Mouse (Mus musculus) lung, embryonic 16.5 days (tissue): ENCODE measurements around the gene Hmbs. TPM values are rescaled to one million over a fixed set of nuclear protein-coding genes. Genes with fewer than 3 reads are reported as not detected.

Experiments used
- ATAC-seq: fragments of 200-750 bp; cut with Nextera tagmentation; 2 replicates; pipeline ENCODE4 v1.8.0; 2017; ENCODE audit warnings: low read depth, mild to moderate bottlenecking, moderate library complexity
- H3K27ac ChIP-seq: fragments of 300-500 bp; sonication (generic); 2 replicates; pipeline ENCODE4 v1.5.1; 2014; ENCODE audit warnings: mild to moderate bottlenecking, control low read depth, low read length
- H3K27me3 ChIP-seq: fragments of 300-500 bp; sonication (generic); 2 replicates; pipeline ENCODE4 v1.6.1; 2014; ENCODE audit warnings: low read depth, low read length, mixed read lengths; ENCODE audit not compliant: control insufficient read depth, insufficient read depth
- H3K36me3 ChIP-seq: fragments of 300-500 bp; sonication (generic); 2 replicates; pipeline ENCODE4 v1.6.1; 2014; ENCODE audit warnings: low read length; ENCODE audit not compliant: control insufficient read depth, insufficient read depth
- H3K4me1 ChIP-seq: fragments of 300-500 bp; sonication (generic); replicated peaks from 2 replicates; pipeline ENCODE4 v1.6.1; 2014; ENCODE audit warnings: low read length, mixed read lengths; ENCODE audit not compliant: control insufficient read depth, insufficient read depth
- H3K4me2 ChIP-seq: fragments of 300-500 bp; sonication (generic); 2 replicates; pipeline ENCODE4 v1.6.1; 2014; ENCODE audit warnings: low read depth, low read length, control low read depth
- H3K4me3 ChIP-seq: fragments of 300-500 bp; sonication (generic); 2 replicates; pipeline ENCODE4 v1.5.1; 2014; ENCODE audit warnings: mild to moderate bottlenecking, low read length, control low read depth
- H3K9ac ChIP-seq: fragments of 300-500 bp; sonication (generic); 2 replicates; pipeline ENCODE4 v1.6.1; 2014; ENCODE audit warnings: low read length, control low read depth
- H3K9me3 ChIP-seq: fragments of 300-500 bp; sonication (generic); 2 replicates; pipeline ENCODE4 v1.6.1; 2016; ENCODE audit warnings: low read length; ENCODE audit not compliant: control insufficient read depth
- WGBS: fragments of 180-500 bp; shearing (Covaris S2); extraction: QIAGEN DNeasy Blood & Tissue Kit; methylation state at CpG from one replicate; pipeline ENCODE4 v1.1.7; 2014; 5-methylcytosine and 5-hydroxymethylcytosine counted together
- polyA plus RNA-seq: library from polyadenylated mRNA; unstranded; fragments of >200 nt; fragmentation: Nextera tagmentation; extraction: Ambion mirVana; gene quantifications from 2 replicates; pipeline ENCODE4 v1.2.1, GENCODE M21; 2015

The Hmbs gene
- polyA plus RNA-seq, 1 experiment from 2014 or later: 110 TPM

DNA sequence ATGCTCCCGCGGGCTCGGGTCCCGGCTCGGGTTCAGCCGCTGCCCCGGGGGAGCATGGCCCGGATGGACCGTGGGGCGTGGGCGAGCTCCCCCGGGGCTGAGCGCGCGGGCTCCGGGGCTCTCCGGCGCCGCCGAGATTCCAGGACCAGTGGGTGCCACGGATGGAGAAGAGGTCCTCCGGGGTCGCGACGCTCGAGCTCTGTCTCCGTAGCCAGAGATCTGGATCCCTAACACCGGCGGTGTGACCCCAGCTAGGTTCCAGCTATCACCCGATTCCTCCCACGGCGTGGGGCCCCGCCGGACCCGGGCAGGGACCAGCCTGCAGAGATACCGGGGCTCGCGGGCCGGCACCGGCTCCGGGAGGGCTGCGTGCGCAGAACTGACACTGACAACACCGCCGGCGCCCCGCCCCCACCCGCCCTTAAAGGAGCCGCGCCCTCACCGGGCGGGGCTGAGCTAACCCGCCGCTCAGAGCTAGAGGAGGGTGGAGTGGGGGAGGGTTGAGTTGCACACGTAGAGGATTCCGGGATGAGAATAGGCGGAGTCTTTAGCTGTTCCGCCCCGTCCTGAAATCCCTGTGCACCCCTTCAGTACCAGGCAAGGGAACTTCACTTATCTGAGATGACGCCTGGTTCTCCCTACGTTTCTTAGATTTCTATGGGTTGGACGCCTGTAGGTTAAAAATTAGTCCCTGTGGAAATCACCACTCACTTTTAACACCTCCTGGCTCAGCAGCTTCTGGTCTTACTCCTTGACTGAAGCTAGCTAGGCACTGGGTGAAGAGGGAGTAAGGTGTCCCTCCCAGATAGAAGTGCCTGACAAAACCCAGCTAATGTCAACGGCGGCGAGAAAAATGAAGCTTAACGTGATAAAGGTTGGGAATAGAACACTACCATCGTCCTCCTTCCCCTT lies 23.9 kb downstream of the Hmbs start, which contains the start of gene C2cd2l:
Gene C2cd2l (minus strand): TSS at position 399 of the 912 bp plus-strand sequence.
- peak; percentile 99 for ATAC-seq
- under 1% methylated on average over 62 of the region's 67 CpGs for WGBS

GRCm38 (mm10) chr9:44319105-44319886 lies 24.7 kb downstream of the Hmbs start:
- Histone ChIP-seq H3K36me3 (0 out of 2 replicates have a peak, but pooled peaks cover 4% of the 10 kb centered on the region), H3K27me3 (no peaks in the 10 kb centered on the region), H3K9ac (peak overlapping the region; percentile 87), H3K4me2 (peak overlapping the region; percentile 63), H3K4me1 (peaks cover 20% of the 10 kb centered on the region), H3K27ac (peak overlapping the region; percentile 40), H3K4me3 (peak overlapping the region; percentile 90), H3K9me3 (no peaks in the 10 kb centered on the region)
- 3% methylated on average over 37 of the region's 37 CpGs for WGBS
- ATAC-seq: no peak; the same call in 1 of the 2 replicates

More for the DNA sequence above, 23.9 kb downstream of the Hmbs start, which contains the start of gene C2cd2l:
- H3K27me3 ChIP-seq: no peaks in the 10 kb centered on the region
- H3K4me1 ChIP-seq: peaks cover 20% of the 10 kb centered on the region
- peak within 1 kb of the TSS; percentile 73 for H3K27ac ChIP-seq
- peak within 1 kb of the TSS; percentile 63 for H3K4me2 ChIP-seq
- 0 out of 2 replicates have a peak, but pooled peaks cover 4% of the 10 kb centered on the region for H3K36me3 ChIP-seq
- H3K9me3 ChIP-seq: no peaks in the 10 kb centered on the region
- H3K9ac ChIP-seq: peak within 1 kb of the TSS; percentile 87
- peak within 1 kb of the TSS; percentile 90 for H3K4me3 ChIP-seq

DNA sequence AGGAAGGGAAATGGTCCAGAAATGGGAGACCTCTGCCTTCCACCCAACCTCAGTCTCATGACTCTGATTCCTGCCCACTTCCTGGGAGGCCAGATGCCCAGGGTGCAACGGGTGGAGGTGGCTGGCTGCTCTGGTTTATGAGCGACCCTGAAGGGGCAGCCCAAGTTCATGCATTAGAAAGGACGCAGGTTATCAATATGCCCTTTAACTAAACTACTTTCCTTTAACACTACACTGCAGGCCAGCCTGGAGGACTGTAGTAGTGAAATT lies 25.3 kb downstream of the Hmbs start:
- 31% methylated on average over 3 of the region's 3 CpGs for WGBS
- peak overlapping the region; percentile 63 for H3K4me2 ChIP-seq
- ATAC-seq: no peak
- peaks cover 7% of the 10 kb centered on the region; the same call in 1 of the 2 replicates for H3K36me3 ChIP-seq
- no peaks in the 10 kb centered on the region for H3K27me3 ChIP-seq
- H3K9me3 ChIP-seq: no peaks in the 10 kb centered on the region
- peak overlapping the region; percentile 87; the same call in 1 of the 2 replicates for H3K9ac ChIP-seq
- peaks cover 20% of the 10 kb centered on the region for H3K4me1 ChIP-seq
- H3K27ac ChIP-seq: no peak overlapping the region
- peak overlapping the region; percentile 90 for H3K4me3 ChIP-seq

DNA sequence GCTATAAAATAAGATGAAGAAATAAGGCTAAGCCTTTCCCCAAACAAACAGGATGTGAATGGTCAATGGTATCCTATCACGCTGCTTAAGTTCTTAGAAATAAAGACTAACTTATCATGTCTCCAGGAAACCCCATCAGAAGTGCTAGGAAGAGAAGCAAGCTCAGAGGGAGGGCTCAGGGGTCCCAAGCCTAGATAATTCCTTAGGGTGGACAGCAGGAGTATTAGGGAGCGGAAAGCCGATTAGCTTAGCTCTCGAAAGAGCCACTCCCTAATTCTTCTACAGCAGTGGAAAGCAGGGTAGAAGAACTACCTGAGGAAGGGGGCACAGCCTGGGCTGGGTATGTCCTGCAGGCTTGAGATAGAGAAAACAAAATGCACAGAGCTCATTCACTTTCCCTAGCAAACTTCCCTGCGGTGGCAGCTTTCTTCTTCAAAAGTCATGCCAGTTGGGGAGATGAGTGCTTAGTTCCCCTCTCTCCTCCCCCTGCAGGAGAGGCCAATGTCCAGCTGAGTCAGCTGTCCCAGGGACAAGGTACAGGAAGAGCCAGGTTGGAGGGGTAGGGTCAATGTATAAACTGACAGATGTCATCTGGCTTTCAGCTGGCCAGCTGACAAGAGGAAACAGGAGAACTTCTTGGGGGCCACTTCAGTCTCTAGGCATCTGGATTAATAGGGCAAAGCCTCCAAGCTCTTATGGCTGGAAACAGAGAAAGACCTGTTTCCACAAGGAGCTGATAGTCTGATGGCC lies 25.8 kb downstream of the Hmbs start:
- H3K27ac ChIP-seq: no peak overlapping the region
- H3K4me2 ChIP-seq: peak overlapping the region; percentile 63
- H3K27me3 ChIP-seq: no peaks in the 10 kb centered on the region
- WGBS: 59% methylated on average over 5 of the region's 5 CpGs
- no peak for ATAC-seq
- peaks cover 8% of the 10 kb centered on the region; the same call in 1 of the 2 replicates for H3K36me3 ChIP-seq
- peak overlapping the region; percentile 87; the same call in 1 of the 2 replicates for H3K9ac ChIP-seq
- H3K9me3 ChIP-seq: no peaks in the 10 kb centered on the region
- H3K4me3 ChIP-seq: peak overlapping the region; percentile 90; the same call in 1 of the 2 replicates
- H3K4me1 ChIP-seq: peaks cover 20% of the 10 kb centered on the region

- H3K4me2 ChIP-seq: no peak overlapping the region; the same call in 1 of the 2 replicates
- 64% methylated on average over 4 of the region's 4 CpGs for WGBS
- no peaks in the 10 kb centered on the region for H3K9me3 ChIP-seq
- no peaks in the 10 kb centered on the region for H3K27me3 ChIP-seq
- peaks cover 11% of the 10 kb centered on the region; the same call in 1 of the 2 replicates for H3K36me3 ChIP-seq
- no peak for ATAC-seq
- peaks cover 20% of the 10 kb centered on the region for H3K4me1 ChIP-seq
- H3K4me3 ChIP-seq: no peak overlapping the region
- no peak overlapping the region for H3K9ac ChIP-seq
- H3K27ac ChIP-seq: no peak overlapping the region
Observed at GRCm38 (mm10) chr9:44317452-44317851, 26.6 kb downstream of the Hmbs start.

- WGBS: 95% methylated on average over 18 of the region's 18 CpGs
- Histone ChIP-seq H3K27ac (no peak overlapping the region), H3K4me2 (no peak overlapping the region), H3K36me3 (peaks cover 11% of the 10 kb centered on the region; the same call in 1 of the 2 replicates), H3K4me1 (peaks cover 17% of the 10 kb centered on the region), H3K4me3 (no peak overlapping the region), H3K9me3 (no peaks in the 10 kb centered on the region), H3K9ac (no peak overlapping the region), H3K27me3 (no peaks in the 10 kb centered on the region)
- ATAC-seq: no peak
Observed at GRCm38 (mm10) chr9:44314910-44315309, 29.1 kb downstream of the Hmbs start.

- WGBS: 65% methylated on average over 4 of the region's 4 CpGs
- peaks cover 11% of the 10 kb centered on the region; the same call in 1 of the 2 replicates for H3K36me3 ChIP-seq
Observed at GRCm38 (mm10) chr9:44314257-44314547, 29.8 kb downstream of the Hmbs start.

GRCm38 (mm10) chr9:44313476-44314256 lies 30.4 kb downstream of the Hmbs start:
- peaks cover 12% of the 10 kb centered on the region for H3K4me1 ChIP-seq
- no peak overlapping the region for H3K9ac ChIP-seq
- H3K27ac ChIP-seq: no peak overlapping the region
- H3K4me3 ChIP-seq: no peak overlapping the region
- peaks cover 11% of the 10 kb centered on the region; the same call in 1 of the 2 replicates for H3K36me3 ChIP-seq
- H3K4me2 ChIP-seq: no peak overlapping the region
- no peak for ATAC-seq
- no peaks in the 10 kb centered on the region for H3K27me3 ChIP-seq
- WGBS: 70% methylated on average over 19 of the region's 19 CpGs
- no peaks in the 10 kb centered on the region for H3K9me3 ChIP-seq

More at GRCm38 (mm10) chr9:44314257-44314547, 29.8 kb downstream of the Hmbs start:
- Histone ChIP-seq H3K9me3 (no peaks in the 10 kb centered on the region), H3K27ac (no peak overlapping the region), H3K9ac (no peak overlapping the region), H3K4me3 (no peak overlapping the region), H3K4me2 (no peak overlapping the region), H3K4me1 (peaks cover 17% of the 10 kb centered on the region), H3K27me3 (no peaks in the 10 kb centered on the region)
- no peak for ATAC-seq
